Mouse (Mus musculus) midbrain, postnatal 0 days (tissue): ENCODE measurements around the gene March7. TPM values are rescaled to one million over a fixed set of nuclear protein-coding genes. Genes with fewer than 3 reads are reported as not detected.
A peak's percentile ranks its signal among the peaks of the same experiment; 100 is the strongest.

Source experiments
- ATAC-seq: fragments of 200-750 bp; cut with Nextera tagmentation; 2 replicates; pipeline ENCODE4 v1.8.0; 2017; ENCODE audit warnings: moderate number of reproducible peaks, mild to moderate bottlenecking, moderate TSS enrichment, moderate library complexity; ENCODE audit not compliant: low FRiP score
- DNase-seq: peaks from one replicate; pipeline ENCODE4 v3.0.0-alpha.2; 2015; ENCODE audit warnings: low spot score
- H3K27ac ChIP-seq: fragments of 300-500 bp; sonication (generic); 2 replicates; pipeline ENCODE4 v1.5.1; 2014; ENCODE audit warnings: low read depth, mild to moderate bottlenecking, low read length, mixed read lengths
- H3K27me3 ChIP-seq: fragments of 300-500 bp; sonication (generic); 2 replicates; pipeline ENCODE4 v1.6.1; 2014; ENCODE audit warnings: low read length, control low read depth, mixed read lengths; ENCODE audit not compliant: insufficient read depth
- H3K36me3 ChIP-seq: fragments of 300-500 bp; sonication (generic); 2 replicates; pipeline ENCODE4 v1.6.1; 2014; ENCODE audit warnings: low read length, control low read depth, mixed read lengths; ENCODE audit not compliant: insufficient read depth
- H3K4me1 ChIP-seq: fragments of 300-500 bp; sonication (generic); 2 replicates; pipeline ENCODE4 v1.6.1; 2014; ENCODE audit warnings: mild to moderate bottlenecking, control low read depth, antibody characterized with exemption, low read length, mixed read lengths; ENCODE audit not compliant: insufficient read depth
- H3K4me2 ChIP-seq: fragments of 300-500 bp; sonication (generic); 2 replicates; pipeline ENCODE4 v1.6.1; 2014; ENCODE audit warnings: low read depth, mild to moderate bottlenecking, low read length, mixed read lengths; ENCODE audit not compliant: poor library complexity, severe bottlenecking
- H3K4me3 ChIP-seq: fragments of 300-500 bp; sonication (generic); 2 replicates; pipeline ENCODE4 v1.5.1; 2014; ENCODE audit warnings: low read depth, mild to moderate bottlenecking, low read length, moderate library complexity
- H3K9ac ChIP-seq: fragments of 300-500 bp; sonication (generic); replicated peaks from 2 replicates; pipeline ENCODE4 v1.6.1; 2014; ENCODE audit warnings: mild to moderate bottlenecking, low read length, moderate library complexity, mixed read lengths; ENCODE audit not compliant: poor library complexity, severe bottlenecking
- H3K9me3 ChIP-seq: fragments of 300-500 bp; sonication (generic); 2 replicates; pipeline ENCODE4 v1.6.1; 2016; ENCODE audit warnings: low read length, control low read depth
- CTCF ChIP-seq: IDR thresholded peaks from 2 replicates; pipeline ENCODE4 v1.5.1; 2016; ENCODE audit warnings: antibody characterized with exemption, mild to moderate bottlenecking
- WGBS: fragments of 180-500 bp; shearing (Covaris S2); extraction: QIAGEN DNeasy Blood & Tissue Kit; methylation state at CpG from one replicate; pipeline ENCODE4 v1.1.7; 2014; 5-methylcytosine and 5-hydroxymethylcytosine counted together
- polyA plus RNA-seq: library from polyadenylated mRNA; unstranded; fragments of >200 nt; fragmentation: Nextera tagmentation; extraction: Ambion mirVana; gene quantifications from 2 replicates; pipeline ENCODE4 v1.2.1, GENCODE M21; 2015
- total RNA-seq: library from RNA; depleted of rRNA; stranded (reverse); fragments of >200 nt; gene quantifications from 2 replicates; pipeline ENCODE4 v1.2.3, GENCODE M21; 2014; rRNA removed

March7 gene
- total RNA-seq (67.1 and 103 TPM in 2 replicates), polyA plus RNA-seq (72.1 and 76.2 TPM in 2 replicates)

- peak within 1 kb of the TSS; percentile 85 for H3K4me3 ChIP-seq
- TF ChIP-seq CTCF: peak; percentile 31
- H3K36me3 ChIP-seq: no peaks in the 10 kb centered on the region
- peak; percentile 94 for ATAC-seq
- peak within 1 kb of the TSS; percentile 91 for H3K27ac ChIP-seq
- H3K4me2 ChIP-seq: peak within 1 kb of the TSS; percentile 69
- no peaks in the 10 kb centered on the region for H3K27me3 ChIP-seq
- peaks cover 12% of the 10 kb centered on the region for H3K4me1 ChIP-seq
- no peaks in the 10 kb centered on the region for H3K9me3 ChIP-seq
- peak; percentile 86 for DNase-seq
- 0% methylated on average over 54 of the region's 109 CpGs for whole genome bisulfite sequencing
- H3K9ac ChIP-seq: peak within 1 kb of the TSS; percentile 94
These were observed at the start of gene March7, which contains the start of gene Baz2b for GRCm38 (mm10) chr2:60209703-60210651. March7 (plus strand) TSS chr2:60209887. Baz2b (minus strand) TSS chr2:60209839.

GRCm38 (mm10) chr2:60163744-60164143, 45.9 kb upstream of the March7 start:
- Histone ChIP-seq H3K27me3 (no peaks in the 10 kb centered on the region), H3K4me1 (no peaks in the 10 kb centered on the region), H3K36me3 (no peaks in the 10 kb centered on the region; the same call in 1 of the 2 replicates), H3K4me2 (no peak overlapping the region), H3K9ac (no peak overlapping the region), H3K4me3 (no peak overlapping the region), H3K27ac (no peak overlapping the region), H3K9me3 (no peaks in the 10 kb centered on the region)
- 79% methylated on average over 2 of the region's 2 CpGs for WGBS
- DNase-seq (no peak), ATAC-seq (no peak)
- no peak for TF ChIP-seq CTCF

- DNase-seq: no peak
- Histone ChIP-seq H3K9me3 (no peaks in the 10 kb centered on the region), H3K4me1 (no peaks in the 10 kb centered on the region), H3K4me2 (no peak overlapping the region), H3K27me3 (no peaks in the 10 kb centered on the region), H3K27ac (no peak overlapping the region), H3K9ac (no peak overlapping the region), H3K4me3 (no peak overlapping the region), H3K36me3 (no peaks in the 10 kb centered on the region)
- TF ChIP-seq CTCF: no peak
- no peak for ATAC-seq
- 96% methylated on average over 11 of the region's 11 CpGs for WGBS
These were observed 44.0 kb upstream of the March7 start for GRCm38 (mm10) chr2:60165679-60166078.

DNA sequence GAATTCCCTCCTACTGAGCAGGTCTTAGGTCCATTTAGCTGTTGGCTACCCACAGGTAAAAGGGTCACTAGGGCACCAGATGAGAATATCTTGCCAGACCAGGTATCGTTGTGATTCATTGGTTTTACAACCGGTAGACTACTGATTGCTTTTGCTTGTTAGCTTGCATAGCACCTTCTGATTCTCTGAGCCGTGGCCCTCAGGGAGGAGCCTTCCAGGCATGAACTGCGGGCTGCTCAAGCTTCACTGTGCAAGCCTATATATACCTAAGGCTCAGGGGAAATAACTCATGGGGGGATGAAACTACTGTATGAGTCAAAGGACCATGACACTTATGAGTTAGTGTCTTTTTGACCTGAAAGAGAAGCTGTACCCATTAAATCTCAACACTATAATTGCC, 42.8 kb upstream of the March7 start:
- Histone ChIP-seq H3K27ac (no peak overlapping the region), H3K9ac (no peak overlapping the region), H3K27me3 (no peaks in the 10 kb centered on the region), H3K9me3 (no peaks in the 10 kb centered on the region), H3K36me3 (no peaks in the 10 kb centered on the region), H3K4me3 (no peak overlapping the region), H3K4me1 (no peaks in the 10 kb centered on the region), H3K4me2 (no peak overlapping the region)
- WGBS: 93% methylated on average over 4 of the region's 4 CpGs
- DNase-seq (no peak), ATAC-seq (no peak)
- TF ChIP-seq CTCF: no peak

DNA sequence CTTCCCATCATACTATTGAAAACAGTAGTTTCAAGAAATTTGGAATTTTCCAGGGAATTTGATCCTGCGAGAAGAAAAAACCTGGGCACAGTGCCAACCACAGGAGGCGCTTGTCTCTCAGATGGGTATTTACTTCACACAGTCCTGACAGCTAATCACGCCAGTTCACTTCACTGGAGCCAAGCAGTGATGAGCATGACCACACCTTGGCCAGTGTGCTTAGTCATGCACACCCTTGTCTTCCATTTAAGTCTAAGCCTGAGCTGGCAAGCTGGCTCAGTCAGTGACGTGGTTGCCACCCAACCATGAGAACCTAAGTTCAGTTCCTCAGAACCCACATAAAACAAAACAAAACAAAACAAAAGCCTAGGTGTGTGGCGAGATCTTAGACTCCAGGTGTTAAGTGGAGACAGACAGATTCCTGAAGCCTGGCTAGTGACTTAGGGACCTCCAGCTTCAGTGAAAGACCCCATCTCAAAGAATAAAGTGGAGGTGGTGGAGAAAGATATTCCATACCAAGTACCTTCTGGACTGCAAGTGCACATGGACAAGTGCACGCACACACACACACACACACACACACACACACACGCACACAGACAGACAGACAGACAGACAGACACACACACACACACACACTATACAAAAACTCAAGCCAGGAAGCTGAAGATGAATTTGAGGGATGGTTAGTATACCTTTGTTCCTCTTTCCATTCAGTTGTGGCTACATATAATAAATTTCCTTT, 37.7 kb upstream of the March7 start:
- TF ChIP-seq CTCF: no peak
- Histone ChIP-seq H3K36me3 (no peaks in the 10 kb centered on the region), H3K4me2 (no peak overlapping the region), H3K9ac (no peak overlapping the region), H3K4me3 (no peak overlapping the region), H3K4me1 (no peaks in the 10 kb centered on the region), H3K9me3 (no peaks in the 10 kb centered on the region), H3K27ac (no peak overlapping the region), H3K27me3 (no peaks in the 10 kb centered on the region)
- DNase-seq: peak; percentile 24
- ATAC-seq: no peak
- 67% methylated on average over 7 of the region's 7 CpGs for WGBS
